Mouse (Mus musculus): ENCODE data around the gene Tacstd2.

- TF ChIP-seq CTCF (IDR thresholded peaks at IDR 0.05; ENCODE audit: extremely low read depth, insufficient read length, insufficient replicate concordance, low read depth, low read length) (no peak), POLR2A (IDR thresholded peaks at IDR 0.05; ENCODE audit: low read depth, low read length) (no peak)
Observed at GRCm38 (mm10) chr6:67530992-67531821, 4.4 kb downstream of the Tacstd2 start.
